Mouse (Mus musculus) gastrocnemius, adult 2 months (tissue): ENCODE measurements around the gene P2ry13. TPM values are rescaled to one million over a fixed set of nuclear protein-coding genes. Genes with fewer than 3 reads are reported as not detected.
A peak's percentile ranks its signal among the peaks of the same experiment; 100 is the strongest.

Experiments
- DNase-seq: peaks from one replicate; pipeline ENCODE4 v3.0.0; 2022
- H3K27ac ChIP-seq: fragments of 200-600 bp; 2 replicates; pipeline ENCODE4 v1.8.1; 2022; ENCODE audit warnings: mild to moderate bottlenecking
- H3K4me3 ChIP-seq: fragments of 200-600 bp; 2 replicates; pipeline ENCODE4 v1.8.1; 2022; ENCODE audit warnings: mild to moderate bottlenecking, moderate library complexity
- CTCF ChIP-seq: fragments of 200-600 bp; IDR thresholded peaks from 2 replicates; pipeline ENCODE4 v1.8.1; 2022; ENCODE audit warnings: antibody characterized with exemption, mild to moderate bottlenecking, moderate library complexity
- intact Hi-C: fragments of 180-260 bp; cut with DNase I; formaldehyde crosslinking; loops from one replicate; pipeline ENCODE4 v1.15.1; 2025
- total RNA-seq, 2 experiments: library from RNA; stranded (reverse); gene quantifications; 2 replicates each; pipeline ENCODE4 v1.2.3; 2021

P2ry13 gene
- total RNA-seq, 2 experiments from 2014 or later = 0.17 to 0.36 TPM

GRCm38 (mm10) chr3:59212404-59212803 lies 1.7 kb upstream of the P2ry13 start:
- intact Hi-C loops = no loop called here
- no peak for DNase-seq
- TF ChIP-seq CTCF = no peak
- H3K27ac ChIP-seq = no peak overlapping the region
- H3K4me3 ChIP-seq = no peak overlapping the region

GRCm38 (mm10) chr3:59211784-59212183 lies 1.1 kb upstream of the P2ry13 start:
- DNase-seq = no peak
- intact Hi-C loops = no loop called here
- H3K4me3 ChIP-seq = no peak overlapping the region
- H3K27ac ChIP-seq = no peak overlapping the region
- TF ChIP-seq CTCF = no peak

GRCm38 (mm10) chr3:59210089-59210488 lies 593 bp downstream of the P2ry13 start:
- TF ChIP-seq CTCF = no peak
- intact Hi-C loops = no loop called here
- peak overlapping the region; percentile 4 for H3K4me3 ChIP-seq

GRCm38 (mm10) chr3:59208650-59209548 lies 1.8 kb downstream of the P2ry13 start:
- peak; percentile 85 for TF ChIP-seq CTCF
- DNase-seq = no peak
- intact Hi-C loops = loop anchor here (1.0 to 2.0 kb wide), 2 partner anchors 88 to 130 kb away; no protein-coding TSS in a partner anchor
- no peak overlapping the region for H3K27ac ChIP-seq
- H3K4me3 ChIP-seq = peak overlapping the region; percentile 7; the same call in 1 of the 2 replicates

More at GRCm38 (mm10) chr3:59210089-59210488, 593 bp downstream of the P2ry13 start:
- DNase-seq = no peak
- no peak overlapping the region for H3K27ac ChIP-seq

GRCm38 (mm10) chr3:59205941-59206340 lies 4.7 kb downstream of the P2ry13 start:
- Histone ChIP-seq H3K27ac (no peak overlapping the region), H3K4me3 (no peak overlapping the region)
- DNase-seq = no peak
- intact Hi-C loops = no loop called here
- no peak for TF ChIP-seq CTCF

GRCm38 (mm10) chr3:59204719-59205503 lies 5.8 kb downstream of the P2ry13 start:
- no peak for TF ChIP-seq CTCF
- intact Hi-C loops = no loop called here
- no peak overlapping the region for H3K4me3 ChIP-seq
- H3K27ac ChIP-seq = no peak overlapping the region
- no peak for DNase-seq

- DNase-seq = no peak
- intact Hi-C loops = no loop called here
- H3K27ac ChIP-seq = no peak overlapping the region
- TF ChIP-seq CTCF = no peak
- no peak overlapping the region for H3K4me3 ChIP-seq
These were observed 6.7 kb downstream of the P2ry13 start for GRCm38 (mm10) chr3:59203802-59204520.

- Histone ChIP-seq H3K27ac (no peak overlapping the region), H3K4me3 (no peak overlapping the region)
- no peak for TF ChIP-seq CTCF
- intact Hi-C loops = no loop called here
- no peak for DNase-seq
These were observed 13.2 kb downstream of the P2ry13 start for GRCm38 (mm10) chr3:59197329-59197948.

GRCm38 (mm10) chr3:59194938-59195337 lies 15.7 kb downstream of the P2ry13 start, which contains the start of gene Gpr87:
Gpr87 (minus strand) TSS chr3:59195104.
- no peak for DNase-seq
- Histone ChIP-seq H3K27ac (no peak within 1 kb of the TSS), H3K4me3 (no peak within 1 kb of the TSS)
- TF ChIP-seq CTCF = no peak
- intact Hi-C loops = no loop called here

- Histone ChIP-seq H3K27ac (no peak overlapping the region), H3K4me3 (no peak overlapping the region)
- intact Hi-C loops = no loop called here
- DNase-seq = no peak
- no peak for TF ChIP-seq CTCF
These were observed 16.6 kb downstream of the P2ry13 start for GRCm38 (mm10) chr3:59194099-59194498.

GRCm38 (mm10) chr3:59191674-59192073 lies 19.0 kb downstream of the P2ry13 start:
- no peak for TF ChIP-seq CTCF
- no peak for DNase-seq
- H3K4me3 ChIP-seq = no peak overlapping the region
- intact Hi-C loops = no loop called here
- no peak overlapping the region for H3K27ac ChIP-seq

- intact Hi-C loops = no loop called here
- DNase-seq = no peak
- TF ChIP-seq CTCF = no peak
- Histone ChIP-seq H3K27ac (no peak overlapping the region), H3K4me3 (no peak overlapping the region)
These were observed 23.3 kb downstream of the P2ry13 start for GRCm38 (mm10) chr3:59187336-59187735.
